Mouse (Mus musculus) heart, embryonic 11.5 days (tissue): ENCODE measurements around the gene Tnip1. TPM values are rescaled to one million over a fixed set of nuclear protein-coding genes. Genes with fewer than 3 reads are reported as not detected.

ENCODE experiments used
- ATAC-seq: fragments of 200-750 bp; cut with Nextera tagmentation; replicated peaks from 2 replicates; pipeline ENCODE4 v1.8.0; 2017; ENCODE audit warnings: moderate library complexity; ENCODE audit not compliant: insufficient number of reproducible peaks, low FRiP score, low TSS enrichment
- H3K27ac ChIP-seq: fragments of 300-500 bp; sonication (generic); 2 replicates; pipeline ENCODE4 v1.5.1; 2014; ENCODE audit warnings: mild to moderate bottlenecking, low read depth, low read length
- H3K27me3 ChIP-seq: fragments of 300-500 bp; sonication (generic); 2 replicates; pipeline ENCODE4 v1.6.1; 2014; ENCODE audit warnings: mild to moderate bottlenecking, low read length, mixed read lengths; ENCODE audit not compliant: control insufficient read depth, insufficient read depth
- H3K36me3 ChIP-seq: fragments of 300-500 bp; sonication (generic); 2 replicates; pipeline ENCODE4 v1.6.1; 2014; ENCODE audit warnings: mild to moderate bottlenecking, low read length, moderate library complexity, mixed read lengths; ENCODE audit not compliant: control insufficient read depth, insufficient read depth
- H3K4me1 ChIP-seq: fragments of 300-500 bp; sonication (generic); 2 replicates; pipeline ENCODE4 v1.6.1; 2014; ENCODE audit warnings: low read length; ENCODE audit not compliant: control insufficient read depth, insufficient read depth
- H3K4me2 ChIP-seq: fragments of 300-500 bp; sonication (generic); 2 replicates; pipeline ENCODE4 v1.6.1; 2014; ENCODE audit warnings: mild to moderate bottlenecking, moderate library complexity
- H3K4me3 ChIP-seq: fragments of 300-500 bp; sonication (generic); 2 replicates; pipeline ENCODE4 v1.5.1; 2014; ENCODE audit warnings: low read depth, low read length
- H3K9ac ChIP-seq: fragments of 300-500 bp; sonication (generic); 2 replicates; pipeline ENCODE4 v1.6.1; 2014; ENCODE audit warnings: mild to moderate bottlenecking, low read depth, low read length, moderate library complexity
- H3K9me3 ChIP-seq: fragments of 300-500 bp; sonication (generic); replicated peaks from 2 replicates; pipeline ENCODE4 v1.6.1; 2016; ENCODE audit warnings: low read length; ENCODE audit not compliant: control insufficient read depth
- WGBS: fragments of 180-500 bp; shearing (Covaris S2); extraction: QIAGEN DNeasy Blood & Tissue Kit; methylation state at CpG from one replicate; pipeline ENCODE4 v1.1.7; 2014; ENCODE audit not compliant: insufficient replicate concordance; 5-methylcytosine and 5-hydroxymethylcytosine counted together
- polyA plus RNA-seq: library from polyadenylated mRNA; unstranded; fragments of >200 nt; fragmentation: Nextera tagmentation; extraction: Ambion mirVana; gene quantifications from 2 replicates; pipeline ENCODE4 v1.2.1, GENCODE M21; 2014

Gene Tnip1
- polyA plus RNA-seq, 1 experiment from 2014 or later, result 16.0 TPM

DNA sequence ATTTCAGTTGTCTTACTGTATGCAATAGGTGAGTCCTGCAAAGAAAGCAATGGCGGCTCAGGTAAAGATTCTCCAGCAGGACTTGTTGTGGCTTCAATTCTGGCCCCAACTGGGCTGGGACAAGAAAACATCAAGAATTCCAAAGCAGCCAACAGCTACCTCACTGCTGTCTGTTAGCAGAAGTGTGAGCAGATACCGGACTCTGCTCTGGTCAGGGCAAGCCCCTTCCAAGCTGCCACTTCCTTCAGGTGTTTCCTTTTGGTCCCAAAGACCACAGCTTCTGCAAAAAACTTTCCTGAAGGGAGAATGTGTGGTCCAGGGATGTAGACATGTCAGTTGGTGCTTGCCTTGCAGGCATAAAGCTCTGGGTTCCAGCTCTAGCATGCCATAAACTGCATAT, 13.0 kb upstream of the Tnip1 start:
- Histone ChIP-seq H3K9me3 (no peaks in the 10 kb centered on the region), H3K36me3 (peaks cover 14% of the 10 kb centered on the region), H3K4me2 (no peak overlapping the region), H3K4me1 (peaks cover 30% of the 10 kb centered on the region), H3K27ac (no peak overlapping the region), H3K27me3 (no peaks in the 10 kb centered on the region), H3K4me3 (no peak overlapping the region), H3K9ac (no peak overlapping the region)
- ATAC-seq, result no peak
- WGBS, result 78% methylated on average over 2 of the region's 2 CpGs

DNA sequence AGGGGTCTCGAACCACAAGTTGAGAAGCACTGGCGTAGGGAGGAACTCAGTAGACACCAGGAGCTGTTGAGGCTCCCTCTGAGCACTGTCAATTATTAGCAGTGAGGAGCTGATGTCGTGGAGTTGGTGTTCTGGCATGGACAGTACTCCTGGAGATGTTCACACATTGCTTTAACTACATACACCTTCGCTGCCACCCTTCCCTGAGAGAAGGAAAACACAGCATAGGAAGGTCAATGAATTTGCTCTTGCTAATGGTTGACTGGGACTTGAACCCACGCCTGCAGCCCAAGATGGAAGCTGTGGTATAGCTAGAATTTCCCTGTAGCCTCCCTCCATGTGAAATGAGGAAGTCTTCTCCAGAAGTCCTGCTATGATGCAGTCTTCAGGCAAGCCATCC, 12.6 kb upstream of the Tnip1 start:
- 84% methylated on average over 5 of the region's 5 CpGs for WGBS
- no peak overlapping the region for H3K9ac ChIP-seq
- H3K27me3 ChIP-seq, result no peaks in the 10 kb centered on the region
- no peak overlapping the region for H3K4me3 ChIP-seq
- ATAC-seq, result no peak
- H3K9me3 ChIP-seq, result no peaks in the 10 kb centered on the region
- H3K4me2 ChIP-seq, result no peak overlapping the region
- peaks cover 13% of the 10 kb centered on the region for H3K36me3 ChIP-seq
- H3K4me1 ChIP-seq, result peaks cover 30% of the 10 kb centered on the region
- H3K27ac ChIP-seq, result no peak overlapping the region

DNA sequence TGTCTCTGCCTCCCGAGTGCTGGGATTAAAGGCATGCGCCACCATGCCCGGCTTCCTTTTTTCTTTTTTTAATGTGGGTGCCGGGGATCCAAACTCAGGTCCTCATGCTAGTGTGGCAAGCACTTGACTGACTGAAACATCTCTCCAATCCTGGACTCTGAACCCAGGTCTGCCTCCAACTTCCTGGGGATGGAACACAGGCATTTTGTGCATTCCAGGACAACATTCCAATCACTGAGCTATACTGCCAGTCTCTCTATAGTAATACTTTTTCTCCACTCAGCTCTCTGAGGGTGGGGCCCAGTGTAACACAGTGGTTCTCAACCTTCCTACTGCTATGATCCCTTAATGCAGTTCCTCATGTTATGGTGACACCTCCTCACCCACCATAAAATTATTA, 11.9 kb upstream of the Tnip1 start:
- peaks cover 30% of the 10 kb centered on the region for H3K4me1 ChIP-seq
- 85% methylated on average over 4 of the region's 4 CpGs for WGBS
- no peaks in the 10 kb centered on the region for H3K9me3 ChIP-seq
- no peak overlapping the region for H3K9ac ChIP-seq
- no peak overlapping the region for H3K4me3 ChIP-seq
- H3K4me2 ChIP-seq, result no peak overlapping the region
- no peak overlapping the region for H3K27ac ChIP-seq
- H3K27me3 ChIP-seq, result no peaks in the 10 kb centered on the region
- H3K36me3 ChIP-seq, result peaks cover 9% of the 10 kb centered on the region
- no peak for ATAC-seq

DNA sequence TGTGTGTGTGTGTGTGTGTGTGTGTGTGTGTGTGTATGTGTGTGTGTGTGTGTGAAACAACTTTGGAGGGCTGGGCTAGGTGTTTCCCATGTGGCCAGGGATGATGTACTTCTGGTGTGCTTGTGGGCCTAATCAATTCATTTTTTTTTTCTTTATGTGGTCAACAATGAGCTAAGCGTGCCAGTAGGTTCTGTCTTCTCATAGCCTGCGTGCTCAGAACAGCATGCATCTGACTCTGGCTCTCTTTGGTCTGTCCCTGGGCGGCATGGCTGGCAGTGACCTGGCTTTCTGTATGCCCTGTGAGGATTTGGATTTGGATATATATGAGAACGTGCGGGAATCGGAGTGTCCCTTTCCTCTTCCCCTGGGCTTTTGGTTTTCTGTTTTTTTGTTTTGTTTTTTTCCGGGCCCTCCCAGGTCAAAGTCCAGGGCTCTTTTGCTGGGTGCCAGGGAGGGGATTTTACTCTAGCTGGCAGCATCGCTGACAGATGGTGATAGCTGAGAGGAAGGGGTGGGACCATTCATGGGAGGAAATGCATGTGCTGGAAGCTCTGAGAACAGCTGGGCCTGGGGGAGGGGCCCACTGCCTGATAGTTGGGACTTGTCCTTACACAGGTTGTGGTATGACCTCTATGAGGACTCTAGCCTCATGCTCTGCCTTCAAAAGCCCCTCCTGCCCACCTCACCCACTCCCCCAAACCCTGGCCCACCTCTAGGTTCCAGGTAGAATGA, 10.9 kb upstream of the Tnip1 start:
- H3K36me3 ChIP-seq, result peaks cover 4% of the 10 kb centered on the region
- H3K9me3 ChIP-seq, result no peaks in the 10 kb centered on the region
- 53% methylated on average over 8 of the region's 8 CpGs for WGBS
- H3K27ac ChIP-seq, result peak overlapping the region; percentile 41; the same call in 1 of the 2 replicates
- H3K27me3 ChIP-seq, result no peaks in the 10 kb centered on the region
- ATAC-seq, result peak; percentile 49; the same call in 1 of the 2 replicates
- H3K9ac ChIP-seq, result no peak overlapping the region
- peaks cover 25% of the 10 kb centered on the region for H3K4me1 ChIP-seq
- H3K4me3 ChIP-seq, result no peak overlapping the region
- H3K4me2 ChIP-seq, result peak overlapping the region; percentile 16; the same call in 1 of the 2 replicates

DNA sequence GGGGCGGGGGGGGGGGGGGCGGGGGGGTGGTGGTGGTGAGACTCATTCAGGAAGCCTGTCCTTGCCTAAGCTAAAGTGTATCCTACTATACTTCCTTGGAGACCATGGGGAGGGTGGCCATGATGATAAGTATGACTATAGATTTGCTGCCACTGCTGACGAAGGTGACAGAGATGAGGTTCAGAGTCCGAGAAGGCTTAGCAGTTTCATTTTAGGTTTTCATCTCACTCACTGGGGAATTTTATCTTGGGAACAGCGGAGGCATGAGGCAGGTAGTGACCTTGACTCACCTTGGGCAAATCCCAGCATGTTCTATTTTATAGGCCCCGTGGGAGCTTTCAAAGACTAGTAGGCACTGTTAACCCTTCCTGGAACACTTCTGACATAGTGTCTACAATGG, 10.1 kb upstream of the Tnip1 start:
- no peak overlapping the region for H3K27ac ChIP-seq
- peaks cover 1% of the 10 kb centered on the region for H3K36me3 ChIP-seq
- ATAC-seq, result no peak
- H3K9ac ChIP-seq, result no peak overlapping the region
- H3K9me3 ChIP-seq, result no peaks in the 10 kb centered on the region
- no peak overlapping the region for H3K4me3 ChIP-seq
- H3K27me3 ChIP-seq, result no peaks in the 10 kb centered on the region
- 57% methylated on average over 6 of the region's 6 CpGs for WGBS
- no peak overlapping the region for H3K4me2 ChIP-seq
- peaks cover 21% of the 10 kb centered on the region for H3K4me1 ChIP-seq

DNA sequence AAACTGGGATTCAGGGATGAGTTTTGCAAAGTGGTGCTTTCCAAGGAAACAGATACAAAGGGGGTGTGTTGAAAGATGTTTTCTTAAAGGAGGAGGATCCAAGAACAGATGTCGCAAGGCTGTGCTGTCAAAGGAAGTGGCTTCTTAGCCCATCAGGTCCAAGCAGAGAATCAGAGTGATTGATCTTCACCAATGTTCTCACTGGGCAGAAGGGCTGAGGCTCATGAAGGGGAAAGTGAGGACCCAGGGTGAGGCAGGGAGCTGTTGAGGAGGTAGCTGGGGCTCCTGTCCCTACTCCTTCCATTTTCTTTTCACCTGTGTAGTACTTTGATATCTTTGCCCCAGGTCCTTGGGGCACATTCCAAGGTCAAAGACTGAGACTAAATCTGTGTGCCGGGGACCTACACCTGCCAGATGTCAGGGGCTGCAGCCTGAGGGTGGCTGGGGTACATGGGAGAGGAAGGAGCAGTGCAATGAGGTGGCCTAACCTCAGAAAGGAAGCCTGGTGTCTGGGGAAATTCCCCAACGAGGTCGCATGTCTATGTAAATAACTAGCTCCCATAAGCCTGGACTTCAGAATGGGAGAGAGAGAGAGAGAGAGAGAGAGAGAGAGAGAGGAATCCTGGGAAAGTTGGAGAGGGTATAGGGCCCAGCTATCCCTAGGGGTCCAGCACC, 9.5 kb upstream of the Tnip1 start:
- Histone ChIP-seq H3K27me3 (no peaks in the 10 kb centered on the region), H3K27ac (no peak overlapping the region), H3K9ac (no peak overlapping the region), H3K4me3 (no peak overlapping the region), H3K36me3 (no peaks in the 10 kb centered on the region), H3K4me1 (peaks cover 18% of the 10 kb centered on the region), H3K9me3 (no peaks in the 10 kb centered on the region), H3K4me2 (no peak overlapping the region)
- ATAC-seq, result no peak
- 51% methylated on average over 4 of the region's 4 CpGs for WGBS

DNA sequence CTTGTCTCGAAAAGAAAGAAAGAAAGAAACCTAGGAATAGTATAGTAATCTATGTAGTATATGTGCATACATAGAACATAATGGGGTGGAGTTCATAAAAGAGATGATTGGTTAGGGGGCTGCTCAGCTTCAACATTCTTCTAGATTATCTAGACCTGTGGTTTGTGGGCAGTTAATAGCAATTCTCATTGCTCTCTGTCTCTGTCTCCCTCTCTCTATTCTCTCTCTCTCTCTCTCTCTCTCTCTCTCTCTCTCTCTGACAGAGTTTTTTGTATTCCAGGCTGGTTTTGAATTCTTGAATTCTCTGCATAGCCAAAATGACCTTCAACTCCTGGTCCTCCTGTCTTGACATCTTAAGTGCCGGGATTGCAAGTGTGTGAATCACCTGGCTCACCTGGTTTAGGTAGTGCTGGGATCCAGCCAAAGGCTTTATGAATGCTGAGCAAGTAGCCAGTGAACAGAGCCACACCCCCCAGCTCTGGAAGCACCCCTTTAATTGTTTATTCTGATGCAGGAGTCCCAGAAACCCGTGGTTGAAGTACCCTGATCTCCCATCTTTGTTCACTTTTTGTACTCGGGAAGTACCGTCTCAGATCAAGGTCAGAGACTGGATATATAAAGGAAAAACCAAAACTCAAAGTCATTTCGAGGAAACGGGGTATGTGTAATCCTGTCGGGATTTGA, 8.8 kb upstream of the Tnip1 start:
- Histone ChIP-seq H3K27ac (no peak overlapping the region), H3K36me3 (no peaks in the 10 kb centered on the region), H3K9ac (no peak overlapping the region), H3K4me1 (peaks cover 18% of the 10 kb centered on the region), H3K4me3 (no peak overlapping the region), H3K4me2 (no peak overlapping the region), H3K9me3 (no peaks in the 10 kb centered on the region), H3K27me3 (no peaks in the 10 kb centered on the region)
- WGBS, result 70% methylated on average over 8 of the region's 8 CpGs
- ATAC-seq, result no peak

DNA sequence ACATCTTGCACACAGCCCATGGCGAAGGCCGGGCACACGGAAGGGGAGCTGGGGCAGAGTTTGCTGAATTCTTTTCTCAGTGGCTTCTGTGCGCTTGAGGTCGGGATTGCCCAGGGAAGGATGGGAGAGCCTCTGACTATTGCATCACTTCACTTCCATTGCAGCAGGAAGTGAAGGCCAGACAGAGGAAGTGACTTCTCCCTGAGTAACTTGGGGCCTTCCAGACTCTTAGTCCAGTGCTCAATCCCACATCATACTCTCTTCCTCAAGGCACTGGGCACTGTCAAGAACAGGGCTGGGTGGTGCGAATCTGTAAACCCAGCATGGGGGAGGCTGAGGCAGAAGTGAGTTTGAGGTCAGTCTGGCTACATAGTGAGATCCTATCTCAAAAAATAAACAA, 2.5 kb upstream of the Tnip1 start:
- Histone ChIP-seq H3K4me3 (no peak overlapping the region), H3K4me2 (no peak overlapping the region), H3K27ac (no peak overlapping the region), H3K27me3 (no peaks in the 10 kb centered on the region), H3K4me1 (peaks cover 17% of the 10 kb centered on the region; the same call in 1 of the 2 replicates), H3K9me3 (no peaks in the 10 kb centered on the region), H3K36me3 (no peaks in the 10 kb centered on the region), H3K9ac (no peak overlapping the region)
- WGBS, result 78% methylated on average over 6 of the region's 6 CpGs
- no peak for ATAC-seq
